Mouse (Mus musculus): ENCODE data around the gene Dtnbp1. TPM values are rescaled to one million over a fixed set of nuclear protein-coding genes. Genes with fewer than 3 reads are reported as not detected.

Dtnbp1 gene
- polyA plus RNA-seq, 1 experiment from 2014 or later = 75.7 TPM

GRCm38 (mm10) chr13:44955781-44956180 is 46.2 kb downstream of the Dtnbp1 start:
- no peak for DNase-seq (ENCODE audit: low spot score)
- Histone ChIP-seq H3K27ac (replicated peaks) (no peak overlapping the region), H3K27me3 (ENCODE audit: low read depth, poor library complexity, severe bottlenecking) (no peaks in the 10 kb centered on the region), H3K4me1 (no peaks in the 10 kb centered on the region), H3K4me3 (no peak overlapping the region), H3K9me3 (replicated peaks) (no peaks in the 10 kb centered on the region), H3K36me3 (peaks cover 18% of the 10 kb centered on the region)
- WGBS = 95% methylated on average over 6 of the region's 6 CpGs

- DNase-seq (ENCODE audit: low spot score) = no peak
- Histone ChIP-seq H3K36me3 (peaks cover 18% of the 10 kb centered on the region), H3K9me3 (replicated peaks) (no peaks in the 10 kb centered on the region), H3K4me1 (no peaks in the 10 kb centered on the region), H3K27me3 (ENCODE audit: low read depth, poor library complexity, severe bottlenecking) (no peaks in the 10 kb centered on the region), H3K27ac (replicated peaks) (no peak overlapping the region), H3K4me3 (no peak overlapping the region)
- WGBS = 94% methylated on average over 1 of the region's 1 CpGs
Measured at GRCm38 (mm10) chr13:44954232-44954568, 47.7 kb downstream of the Dtnbp1 start.

GRCm38 (mm10) chr13:44953546-44954231 is 48.3 kb downstream of the Dtnbp1 start:
- 86% methylated on average over 8 of the region's 8 CpGs for WGBS
- Histone ChIP-seq H3K9me3 (replicated peaks) (no peaks in the 10 kb centered on the region), H3K36me3 (peaks cover 18% of the 10 kb centered on the region), H3K4me3 (no peak overlapping the region), H3K4me1 (no peaks in the 10 kb centered on the region), H3K27me3 (ENCODE audit: low read depth, poor library complexity, severe bottlenecking) (no peaks in the 10 kb centered on the region), H3K27ac (replicated peaks) (no peak overlapping the region)
- no peak for DNase-seq (ENCODE audit: low spot score)

GRCm38 (mm10) chr13:44952393-44953086 is 49.4 kb downstream of the Dtnbp1 start:
- peaks cover 2% of the 10 kb centered on the region for H3K4me1 ChIP-seq
- H3K36me3 ChIP-seq = peaks cover 18% of the 10 kb centered on the region
- no peaks in the 10 kb centered on the region for H3K27me3 ChIP-seq (ENCODE audit: low read depth, poor library complexity, severe bottlenecking)
- H3K4me3 ChIP-seq = no peak overlapping the region
- 84% methylated on average over 10 of the region's 10 CpGs for WGBS
- no peaks in the 10 kb centered on the region for H3K9me3 ChIP-seq (replicated peaks)
- 0 out of 2 replicates have a peak overlapping the region, but pooled peaks have one; percentile 14 for H3K27ac ChIP-seq (replicated peaks)
- no peak for DNase-seq (ENCODE audit: low spot score)

- peaks cover 20% of the 10 kb centered on the region for H3K4me1 ChIP-seq
- peaks cover 11% of the 10 kb centered on the region for H3K36me3 ChIP-seq
- 91% methylated on average over 16 of the region's 16 CpGs for WGBS
- no peak overlapping the region for H3K27ac ChIP-seq (replicated peaks)
- H3K9me3 ChIP-seq (replicated peaks) = no peaks in the 10 kb centered on the region
- no peaks in the 10 kb centered on the region for H3K27me3 ChIP-seq (ENCODE audit: low read depth, poor library complexity, severe bottlenecking)
- no peak for DNase-seq (ENCODE audit: low spot score)
- no peak overlapping the region for H3K4me3 ChIP-seq
Measured at GRCm38 (mm10) chr13:44948320-44949250, 53.4 kb downstream of the Dtnbp1 start.

- 63% methylated on average over 8 of the region's 8 CpGs for WGBS
Measured at GRCm38 (mm10) chr13:44946880-44947635, 54.9 kb downstream of the Dtnbp1 start.

GRCm38 (mm10) chr13:44943618-44944017 is 58.3 kb downstream of the Dtnbp1 start:
- DNase-seq (ENCODE audit: low spot score) = no peak
- Histone ChIP-seq H3K36me3 (0 out of 2 replicates have a peak, but pooled peaks cover 4% of the 10 kb centered on the region), H3K4me1 (peaks cover 23% of the 10 kb centered on the region), H3K27me3 (ENCODE audit: low read depth, poor library complexity, severe bottlenecking) (no peaks in the 10 kb centered on the region), H3K4me3 (no peak overlapping the region), H3K9me3 (replicated peaks) (no peaks in the 10 kb centered on the region), H3K27ac (replicated peaks) (no peak overlapping the region)
- WGBS = 93% methylated on average over 2 of the region's 2 CpGs

More at GRCm38 (mm10) chr13:44946880-44947635, 54.9 kb downstream of the Dtnbp1 start:
- peaks cover 9% of the 10 kb centered on the region for H3K36me3 ChIP-seq
- H3K27ac ChIP-seq (replicated peaks) = peak overlapping the region; percentile 74
- H3K4me1 ChIP-seq = peaks cover 20% of the 10 kb centered on the region
- peak overlapping the region; percentile 37 for H3K4me3 ChIP-seq
- H3K27me3 ChIP-seq (ENCODE audit: low read depth, poor library complexity, severe bottlenecking) = no peaks in the 10 kb centered on the region
- H3K9me3 ChIP-seq (replicated peaks) = no peaks in the 10 kb centered on the region
- no peak for DNase-seq (ENCODE audit: low spot score)

- Histone ChIP-seq H3K36me3 (0 out of 2 replicates have a peak, but pooled peaks cover 4% of the 10 kb centered on the region), H3K27me3 (ENCODE audit: low read depth, poor library complexity, severe bottlenecking) (no peaks in the 10 kb centered on the region), H3K9me3 (replicated peaks) (no peaks in the 10 kb centered on the region), H3K4me1 (peaks cover 5% of the 10 kb centered on the region), H3K4me3 (no peak overlapping the region), H3K27ac (replicated peaks) (no peak overlapping the region)
- 83% methylated on average over 8 of the region's 8 CpGs for WGBS
- DNase-seq (ENCODE audit: low spot score) = no peak
Measured at GRCm38 (mm10) chr13:44939326-44940035, 62.5 kb downstream of the Dtnbp1 start.

- WGBS = 81% methylated on average over 3 of the region's 3 CpGs
Measured at GRCm38 (mm10) chr13:44937681-44938080, 64.3 kb downstream of the Dtnbp1 start.

GRCm38 (mm10) chr13:44933575-44933974 is 68.4 kb downstream of the Dtnbp1 start:
- Histone ChIP-seq H3K36me3 (peaks cover 18% of the 10 kb centered on the region), H3K9me3 (replicated peaks) (no peaks in the 10 kb centered on the region), H3K4me3 (no peak overlapping the region), H3K27me3 (ENCODE audit: low read depth, poor library complexity, severe bottlenecking) (no peaks in the 10 kb centered on the region), H3K4me1 (peaks cover 25% of the 10 kb centered on the region), H3K27ac (replicated peaks) (no peak overlapping the region)
- 47% methylated on average over 7 of the region's 7 CpGs for WGBS
- DNase-seq (ENCODE audit: low spot score) = peak; percentile 21

More at GRCm38 (mm10) chr13:44937681-44938080, 64.3 kb downstream of the Dtnbp1 start:
- Histone ChIP-seq H3K4me1 (peaks cover 23% of the 10 kb centered on the region), H3K27me3 (ENCODE audit: low read depth, poor library complexity, severe bottlenecking) (no peaks in the 10 kb centered on the region), H3K27ac (replicated peaks) (no peak overlapping the region), H3K4me3 (no peak overlapping the region), H3K36me3 (no peaks in the 10 kb centered on the region), H3K9me3 (replicated peaks) (no peaks in the 10 kb centered on the region)
- DNase-seq (ENCODE audit: low spot score) = no peak

GRCm38 (mm10) chr13:44932307-44933264 is 69.4 kb downstream of the Dtnbp1 start:
- 76% methylated on average over 18 of the region's 18 CpGs for WGBS
- peak overlapping the region; percentile 33; the same call in 1 of the 2 replicates for H3K27ac ChIP-seq (replicated peaks)

More at GRCm38 (mm10) chr13:44932307-44933264, 69.4 kb downstream of the Dtnbp1 start:
- Histone ChIP-seq H3K9me3 (replicated peaks) (no peaks in the 10 kb centered on the region), H3K4me3 (no peak overlapping the region), H3K27me3 (ENCODE audit: low read depth, poor library complexity, severe bottlenecking) (no peaks in the 10 kb centered on the region), H3K4me1 (peaks cover 25% of the 10 kb centered on the region), H3K36me3 (peaks cover 20% of the 10 kb centered on the region)
- DNase-seq (ENCODE audit: low spot score) = no peak
